Mouse (Mus musculus) heart, adult 2 months (tissue): ENCODE measurements around the gene Cox6a2. TPM values are rescaled to one million over a fixed set of nuclear protein-coding genes. Genes with fewer than 3 reads are reported as not detected.

ENCODE experiments used
- DNase-seq, 2 experiments: peaks; one replicate each; pipeline ENCODE4 v3.0.0; 2021
- H3K27ac ChIP-seq: fragments of 200-600 bp; 2 replicates; pipeline ENCODE4 v1.8.1; 2022
- H3K27me3 ChIP-seq: fragments of 200-500 bp; 2 replicates; pipeline ENCODE4 v1.6.1; 2012; ENCODE audit warnings: mild to moderate bottlenecking, low read length, inconsistent platforms, mixed read lengths; ENCODE audit not compliant: control insufficient read depth, insufficient read depth
- H3K36me3 ChIP-seq: fragments of 200-500 bp; 2 replicates; pipeline ENCODE4 v1.6.1; 2012; ENCODE audit warnings: low read length, inconsistent platforms; ENCODE audit not compliant: control insufficient read depth, insufficient read depth
- H3K4me1 ChIP-seq: fragments of 200-500 bp; 2 replicates; pipeline ENCODE4 v1.6.1; 2011; ENCODE audit warnings: low read length; ENCODE audit not compliant: control insufficient read depth, insufficient read depth
- H3K4me3 ChIP-seq: fragments of 200-600 bp; 2 replicates; pipeline ENCODE4 v1.8.1; 2022
- H3K79me2 ChIP-seq: fragments of 200-500 bp; replicated peaks from 2 replicates; pipeline ENCODE4 v1.6.1; 2012; ENCODE audit warnings: mild to moderate bottlenecking, inconsistent platforms, low read length, moderate library complexity, mixed read lengths; ENCODE audit not compliant: control insufficient read depth, insufficient read depth
- H3K9ac ChIP-seq: fragments of 200-500 bp; 2 replicates; pipeline ENCODE4 v1.6.1; 2012; ENCODE audit warnings: low read depth, mild to moderate bottlenecking, control low read depth, inconsistent platforms, low read length, mixed read lengths
- CTCF ChIP-seq: fragments of 200-600 bp; IDR thresholded peaks from 2 replicates; pipeline ENCODE4 v1.8.1; 2022; ENCODE audit warnings: antibody characterized with exemption, mild to moderate bottlenecking, moderate library complexity
- EP300 ChIP-seq: fragments of 200-500 bp; IDR thresholded peaks from 2 replicates; pipeline ENCODE4 v1.6.1; 2011; ENCODE audit warnings: low read depth, low read length, control low read depth; ENCODE audit not compliant: insufficient read depth
- POLR2A ChIP-seq: fragments of 200-500 bp; IDR thresholded peaks from 2 replicates; pipeline ENCODE4 v1.6.1; 2011; ENCODE audit warnings: mild to moderate bottlenecking, low read depth, low read length, control low read depth; ENCODE audit not compliant: insufficient read depth
- WGBS: fragments of 180-500 bp; shearing (Covaris S2); methylation state at CpG from one replicate; pipeline ENCODE4 v1.1.7; 2018; 5-methylcytosine and 5-hydroxymethylcytosine counted together
- intact Hi-C: fragments of 180-260 bp; cut with DNase I; formaldehyde crosslinking; loops from one replicate; pipeline ENCODE4 v1.15.1; 2025
- polyA plus RNA-seq: library from polyadenylated mRNA; depleted of rRNA; stranded (reverse); fragments of >200 nt; gene quantifications from 2 replicates; pipeline ENCODE4 v1.2.3, GENCODE M21; 2012
- total RNA-seq, 2 experiments: library from RNA; stranded (reverse); gene quantifications; 2 replicates each; pipeline ENCODE4 v1.2.3; 2021

The Cox6a2 gene
- total and polyA plus RNA-seq, 3 experiments: 2,428 to 7,642 (median 3,099) TPM

DNA sequence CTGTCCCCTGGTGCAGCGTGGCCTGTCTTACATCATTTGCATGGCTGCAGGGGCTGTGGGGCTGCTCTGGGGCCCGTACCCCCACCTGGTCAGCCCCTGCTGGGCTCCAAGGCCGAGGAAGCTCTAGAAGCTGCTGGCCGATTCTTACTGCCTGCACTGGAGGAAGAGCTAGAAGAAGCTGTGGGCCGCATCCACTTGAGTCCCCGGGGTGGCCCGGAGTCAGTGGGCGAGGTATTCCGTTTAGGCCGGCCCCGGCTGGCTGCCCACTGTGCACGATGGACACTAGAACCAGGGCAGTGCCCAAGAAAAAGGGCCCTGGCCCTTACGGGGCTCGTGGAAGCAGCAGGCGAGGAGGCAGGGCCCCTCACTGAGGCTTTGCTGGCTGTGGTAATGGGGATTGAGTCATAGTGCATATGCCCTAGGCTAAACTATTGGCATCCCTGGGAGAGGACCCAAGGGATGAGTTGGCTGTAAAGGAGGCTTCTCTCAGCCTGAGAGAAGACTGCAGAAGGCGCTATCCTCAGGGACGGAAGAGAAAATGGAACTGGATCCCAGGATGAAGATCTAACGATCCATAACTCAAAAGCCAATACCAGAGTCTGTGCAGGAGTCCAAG lies 38.3 kb upstream of the Cox6a2 start:
- H3K27ac ChIP-seq: peak overlapping the region; percentile 57
- peak overlapping the region; percentile 61 for H3K9ac ChIP-seq
- WGBS: 91% methylated on average over 18 of the region's 18 CpGs
- no peaks in the 10 kb centered on the region for H3K79me2 ChIP-seq
- H3K4me1 ChIP-seq: peaks cover 2% of the 10 kb centered on the region; the same call in 1 of the 2 replicates
- no peaks in the 10 kb centered on the region for H3K27me3 ChIP-seq
- TF ChIP-seq EP300 (no peak), POLR2A (no peak), CTCF (no peak)
- intact Hi-C loops: loop anchor here (5.0 to 10.0 kb wide), 2 partner anchors 370 to 463 kb away; partner anchors contain the start of gene Inpp5f
- no peak for DNase-seq
- no peaks in the 10 kb centered on the region; the same call in 1 of the 2 replicates for H3K36me3 ChIP-seq
- H3K4me3 ChIP-seq: 0 out of 2 replicates have a peak overlapping the region, but pooled peaks have one; percentile 18

GRCm38 (mm10) chr7:128243921-128244320 lies 37.7 kb upstream of the Cox6a2 start:
- Histone ChIP-seq H3K9ac (peak overlapping the region; percentile 61), H3K36me3 (no peaks in the 10 kb centered on the region; the same call in 1 of the 2 replicates), H3K27me3 (no peaks in the 10 kb centered on the region), H3K4me1 (peaks cover 2% of the 10 kb centered on the region; the same call in 1 of the 2 replicates), H3K27ac (peak overlapping the region; percentile 57), H3K79me2 (no peaks in the 10 kb centered on the region), H3K4me3 (0 out of 2 replicates have a peak overlapping the region, but pooled peaks have one; percentile 18)
- no peak for DNase-seq
- WGBS: 50% methylated on average over 10 of the region's 10 CpGs
- no peak for TF ChIP-seq CTCF
- no peak for TF ChIP-seq POLR2A
- no peak for TF ChIP-seq EP300
- intact Hi-C loops: loop anchor here (10.0 kb wide), 1 partner anchor 371 kb away; the partner anchor contains the start of gene Inpp5f

GRCm38 (mm10) chr7:128242331-128242730 lies 36.1 kb upstream of the Cox6a2 start:
- H3K4me1 ChIP-seq: no peaks in the 10 kb centered on the region
- DNase-seq: no peak
- H3K27ac ChIP-seq: no peak overlapping the region
- H3K9ac ChIP-seq: no peak overlapping the region
- no peak for TF ChIP-seq POLR2A
- no peak for TF ChIP-seq CTCF
- TF ChIP-seq EP300: no peak
- no peaks in the 10 kb centered on the region for H3K27me3 ChIP-seq
- H3K36me3 ChIP-seq: no peaks in the 10 kb centered on the region; the same call in 1 of the 2 replicates
- 95% methylated on average over 16 of the region's 16 CpGs for WGBS
- intact Hi-C loops: loop anchor here (10.0 kb wide), 1 partner anchor 372 kb away; the partner anchor contains the start of gene Inpp5f
- H3K79me2 ChIP-seq: no peaks in the 10 kb centered on the region
- H3K4me3 ChIP-seq: no peak overlapping the region

- no peak for TF ChIP-seq CTCF
- TF ChIP-seq EP300: no peak
- TF ChIP-seq POLR2A: no peak
- intact Hi-C loops: loop anchor here (10.0 kb wide), 1 partner anchor 375 kb away; the partner anchor contains the start of gene Inpp5f
- H3K36me3 ChIP-seq: no peaks in the 10 kb centered on the region
Measured at GRCm38 (mm10) chr7:128240131-128240784, 34.1 kb upstream of the Cox6a2 start.

GRCm38 (mm10) chr7:128238991-128239390 lies 32.8 kb upstream of the Cox6a2 start:
- WGBS: 19% methylated on average over 4 of the region's 4 CpGs
- Histone ChIP-seq H3K4me3 (no peak overlapping the region; the same call in 1 of the 2 replicates), H3K9ac (no peak overlapping the region), H3K27me3 (no peaks in the 10 kb centered on the region), H3K36me3 (no peaks in the 10 kb centered on the region), H3K4me1 (peaks cover 4% of the 10 kb centered on the region), H3K27ac (no peak overlapping the region; the same call in none of the 2 replicates), H3K79me2 (no peaks in the 10 kb centered on the region)
- TF ChIP-seq CTCF (peak; percentile 66), POLR2A (no peak)
- no peak for DNase-seq
- intact Hi-C loops: loop anchor here (5.0 kb wide), 1 partner anchor 223 kb away; the partner anchor contains the start of gene Tial1

More at GRCm38 (mm10) chr7:128240131-128240784, 34.1 kb upstream of the Cox6a2 start:
- DNase-seq: no peak
- Histone ChIP-seq H3K27me3 (no peaks in the 10 kb centered on the region), H3K79me2 (no peaks in the 10 kb centered on the region), H3K4me1 (peaks cover 4% of the 10 kb centered on the region), H3K9ac (no peak overlapping the region), H3K4me3 (no peak overlapping the region), H3K27ac (no peak overlapping the region)
- 96% methylated on average over 27 of the region's 27 CpGs for WGBS
